Mouse (Mus musculus) gastrocnemius, adult 18-20 months (tissue): Measurements from ENCODE around the gene Polr3g. TPM values are rescaled to one million over a fixed set of nuclear protein-coding genes. Genes with fewer than 3 reads are reported as not detected.
"Not testable (repeated sequence)": the region's sequence is repeated elsewhere in the genome, so short reads cannot be mapped to it uniquely, and the experiment has no call there.

Source experiments
- DNase-seq: peaks from one replicate; pipeline ENCODE4 v3.0.0; 2021; ENCODE audit warnings: low spot score
- total RNA-seq, 2 experiments: library from RNA; stranded (reverse); gene quantifications; 2 replicates each; pipeline ENCODE4 v1.2.3; 2021

Gene Polr3g
- total RNA-seq, 2 experiments from 2014 or later: 1.5 to 1.8 TPM

DNA sequence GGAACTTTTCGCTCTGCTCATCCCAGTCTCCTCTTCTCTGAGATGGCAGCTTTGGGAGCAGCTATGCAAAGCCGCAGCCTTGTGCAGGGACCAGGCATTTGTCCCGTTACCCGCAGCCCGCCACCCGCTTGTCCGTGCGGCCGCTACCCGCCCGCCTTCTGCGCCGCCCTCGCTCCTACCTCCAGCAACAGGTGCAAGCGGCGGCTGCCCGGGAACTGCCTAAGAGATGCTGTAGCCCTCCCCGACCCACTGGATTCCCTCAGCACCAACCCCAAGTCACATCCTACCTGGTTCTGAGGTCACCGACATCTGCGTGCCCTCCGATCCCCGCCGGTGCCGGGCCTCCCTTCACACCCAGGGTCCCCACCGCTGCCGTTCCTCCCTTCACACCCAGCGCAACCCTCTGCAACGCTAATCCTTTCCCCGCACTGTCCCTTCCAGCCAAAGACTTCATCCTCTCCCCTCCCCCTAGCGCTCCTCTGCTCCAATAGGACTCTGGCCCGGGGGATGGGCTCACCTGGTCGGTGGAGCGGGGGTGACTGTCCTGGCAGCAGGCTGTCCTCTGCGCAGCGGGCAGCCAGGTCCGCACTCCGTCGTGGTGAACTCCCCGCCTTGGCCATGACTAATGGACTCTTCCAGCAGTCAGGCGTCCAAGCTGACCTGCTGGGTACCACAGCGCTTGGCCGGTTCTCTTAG is 77.9 kb downstream of the Polr3g start, which contains the start of gene Adgrv1:
Gene Adgrv1 (minus strand): TSS at position 435 of the 696 bp plus-strand sequence.
- DNase-seq: no peak

DNA sequence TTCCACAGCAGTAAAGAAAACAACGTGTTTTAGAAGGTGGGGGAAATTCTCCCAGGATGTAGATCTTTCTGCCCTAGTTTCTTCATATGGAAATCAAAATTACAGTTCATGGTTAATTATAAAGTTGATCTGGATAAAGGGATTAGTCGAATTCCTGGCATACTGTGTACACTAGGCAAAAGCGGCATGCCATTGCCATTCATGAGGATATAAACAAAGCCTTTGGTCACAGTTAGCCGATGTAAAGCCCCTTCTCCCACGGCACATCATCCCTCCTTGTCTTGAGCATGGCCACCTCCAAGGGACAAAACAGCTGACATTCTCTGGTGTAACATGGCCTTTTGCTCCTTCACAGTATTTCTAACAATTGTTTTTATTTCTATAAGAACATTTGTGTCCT is 80.2 kb downstream of the Polr3g start:
- no peak for DNase-seq

DNA sequence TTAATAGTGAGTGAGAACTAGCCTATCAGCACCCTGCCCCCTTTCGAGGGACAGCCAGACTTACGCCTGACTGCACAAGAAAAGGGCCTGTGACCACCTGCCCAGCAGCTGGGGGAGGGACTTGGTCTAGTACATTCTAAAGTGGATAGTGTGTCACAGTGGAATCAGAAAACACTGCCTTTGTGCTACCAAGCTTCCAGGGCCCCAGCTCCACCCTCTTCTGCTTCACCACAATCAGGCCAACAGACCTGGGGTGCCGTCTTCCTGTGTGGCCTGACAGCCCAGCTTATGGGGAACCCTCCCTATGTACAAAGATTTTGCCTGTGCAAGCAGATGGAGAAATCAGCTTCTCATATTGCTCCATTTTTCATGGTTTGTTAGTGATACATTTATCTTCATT is 81.4 kb downstream of the Polr3g start:
- DNase-seq: no peak

DNA sequence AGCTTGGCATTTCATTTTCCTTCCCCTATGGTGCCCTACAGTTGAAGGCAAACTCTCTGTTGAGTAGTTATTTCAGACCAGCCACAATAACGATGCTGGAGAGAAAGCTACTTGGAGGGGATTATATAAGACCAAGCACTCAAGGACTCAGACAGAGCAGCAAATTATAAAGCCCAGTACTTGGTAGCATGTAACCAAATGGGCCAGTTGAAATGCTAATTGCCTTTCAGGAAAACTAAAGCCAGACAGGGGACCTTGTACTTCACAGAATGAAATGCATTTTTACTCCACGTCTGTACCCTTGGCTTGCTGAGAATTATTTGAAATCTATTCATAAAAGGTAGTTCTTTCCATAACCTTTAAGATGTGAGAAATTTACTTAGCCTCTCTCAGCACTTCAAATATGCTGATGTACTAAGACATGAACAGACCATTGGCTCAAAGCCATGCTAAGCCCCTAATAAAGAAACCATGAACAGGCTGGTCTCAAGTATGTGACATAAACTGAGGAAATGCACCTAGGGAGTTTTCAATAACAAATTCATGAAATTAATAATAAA is 82.1 kb downstream of the Polr3g start:
- no peak for DNase-seq

GRCm38 (mm10) chr13:81627861-81628260 is 83.0 kb downstream of the Polr3g start:
- not testable (repeated sequence) for DNase-seq

Other genes with a start within 250 kb of the Polr3g start
- under 1 TPM in 1 of 2 experiments, not detected in 1; 0.14 TPM for gene Adgrv1, start 77.9 kb downstream of the Polr3g start, total RNA-seq
- gene Lysmd3, start 53.4 kb downstream of the Polr3g start, total RNA-seq: 1 to 10 TPM; 5.1 to 5.6 TPM
- 1 to 10 TPM; 1.7 to 1.8 TPM for gene Mblac2, start 328 bp upstream of the Polr3g start, total RNA-seq
- gene Cetn3, start 72.1 kb upstream of the Polr3g start, total RNA-seq: 10 to 100 TPM; 21.6 to 26.3 TPM